Comparison of ENCODE assay signal across 7 mouse cellular contexts in genomic region chr13:48968750-48969088, GRCm38 (mm10). TPM values are rescaled to one million over a fixed set of nuclear protein-coding genes. Genes with fewer than 3 reads are reported as not detected.
DNase-seq lines count a peak whose midpoint lies in the region; ATAC-seq and TF ChIP-seq lines count a peak whose summit lies in the region.

No protein-coding gene starts in this region.

- H3K27ac ChIP-seq in lung, postnatal 0 days (ENCODE audit: low read length): peak overlapping the region; percentile 99
- peak overlapping the region; percentile 99 for H3K27ac ChIP-seq in forebrain, embryonic 10.5 days
- peak overlapping the region; percentile 99 for H3K27ac ChIP-seq in limb, embryonic 15.5 days
- H3K27ac ChIP-seq in stomach, embryonic 15.5 days: peak overlapping the region; percentile 98

- H3K9ac ChIP-seq in lung, postnatal 0 days (replicated peaks; ENCODE audit: low read depth): peak overlapping the region; percentile 84
- peak overlapping the region; percentile 98 for H3K9ac ChIP-seq in limb, embryonic 15.5 days
- peak overlapping the region; percentile 84 for H3K9ac ChIP-seq in stomach, embryonic 15.5 days

- 11% methylated on average over 7 of the region's 7 CpGs for WGBS in lung, postnatal 0 days
- WGBS in forebrain, embryonic 10.5 days: 18% methylated on average over 7 of the region's 7 CpGs
- 9% methylated on average over 7 of the region's 7 CpGs for WGBS in limb, embryonic 15.5 days
- 7% methylated on average over 7 of the region's 7 CpGs for WGBS in stomach, embryonic 15.5 days

- TF ChIP-seq EP300 in lung, postnatal 0 days (IDR thresholded peaks at IDR 0.05): 0 out of 2 replicates have a peak, but pooled peaks have one; percentile 27

- H3K4me1 ChIP-seq in lung, postnatal 0 days (ENCODE audit: insufficient read depth, low read depth, low read length): peaks cover 14% of the 10 kb centered on the region
- H3K4me1 ChIP-seq in forebrain, embryonic 10.5 days: peaks cover 68% of the 10 kb centered on the region
- H3K4me1 ChIP-seq in limb, embryonic 15.5 days: peaks cover 47% of the 10 kb centered on the region
- peaks cover 22% of the 10 kb centered on the region for H3K4me1 ChIP-seq in stomach, embryonic 15.5 days

- no peaks in the 10 kb centered on the region for H3K36me3 ChIP-seq in lung, postnatal 0 days (ENCODE audit: insufficient read depth, low read length)
- H3K36me3 ChIP-seq in forebrain, embryonic 10.5 days (replicated peaks): peaks cover 19% of the 10 kb centered on the region; the same call in 1 of the 2 replicates
- peaks cover 8% of the 10 kb centered on the region for H3K36me3 ChIP-seq in limb, embryonic 15.5 days
- H3K36me3 ChIP-seq in stomach, embryonic 15.5 days: no peaks in the 10 kb centered on the region

- TF ChIP-seq CTCF in lung, postnatal 0 days (IDR thresholded peaks at IDR 0.05): no peak

- ATAC-seq in lung, postnatal 0 days: no peak
- ATAC-seq in limb, embryonic 15.5 days (ENCODE audit: insufficient number of reproducible peaks, low FRiP score, low TSS enrichment, low read depth): no peak
- no peak for ATAC-seq in stomach, embryonic 15.5 days (ENCODE audit: insufficient read depth, low FRiP score, low read depth)

- DNase-seq in lung, postnatal 0 days (ENCODE audit: low spot score): no peak
- DNase-seq in lung, postnatal 4 days: no peak
- no peak for DNase-seq in forebrain, embryonic 10.5 days (ENCODE audit: extremely low spot score, low spot score)
- no peak for DNase-seq in spleen, adult 18-20 months
- no peak for DNase-seq in left cerebral cortex, postnatal 4 days

- H3K4me2 ChIP-seq in lung, postnatal 0 days (replicated peaks; ENCODE audit: low read depth, low read length): peak overlapping the region; percentile 85
- H3K4me2 ChIP-seq in limb, embryonic 15.5 days: peak overlapping the region; percentile 43
- peak overlapping the region; percentile 79 for H3K4me2 ChIP-seq in stomach, embryonic 15.5 days

- no peaks in the 10 kb centered on the region for H3K9me3 ChIP-seq in lung, postnatal 0 days (ENCODE audit: low read length)
- H3K9me3 ChIP-seq in forebrain, embryonic 10.5 days: no peaks in the 10 kb centered on the region
- no peaks in the 10 kb centered on the region for H3K9me3 ChIP-seq in limb, embryonic 15.5 days
- no peaks in the 10 kb centered on the region for H3K9me3 ChIP-seq in stomach, embryonic 15.5 days

- peak overlapping the region; percentile 86 for H3K4me3 ChIP-seq in lung, postnatal 0 days (ENCODE audit: low read depth, low read length)
- H3K4me3 ChIP-seq in forebrain, embryonic 10.5 days: peak overlapping the region; percentile 78
- peak overlapping the region; percentile 89 for H3K4me3 ChIP-seq in limb, embryonic 15.5 days
- peak overlapping the region; percentile 91 for H3K4me3 ChIP-seq in stomach, embryonic 15.5 days (replicated peaks)

- intact Hi-C loops in left cerebral cortex, postnatal 4 days (cut with DNase I): no loop called here

- no peaks in the 10 kb centered on the region for H3K27me3 ChIP-seq in lung, postnatal 0 days (replicated peaks; ENCODE audit: insufficient read depth, low read length)
- H3K27me3 ChIP-seq in forebrain, embryonic 10.5 days (ENCODE audit: poor library complexity, severe bottlenecking): no peaks in the 10 kb centered on the region
- H3K27me3 ChIP-seq in limb, embryonic 15.5 days: no peaks in the 10 kb centered on the region
- no peaks in the 10 kb centered on the region for H3K27me3 ChIP-seq in stomach, embryonic 15.5 days (replicated peaks)

RNA-seq across cellular contexts. Expression of gene Fam120a, which starts 0.9 kb away (rescaled TPM):
- polyA plus RNA-seq in lung, postnatal 0 days (2015; fragmentation: Nextera tagmentation; extraction: Ambion mirVana): 19.4 and 19.5 TPM in 2 replicates
- polyA plus RNA-seq in forebrain, embryonic 10.5 days (2016; fragmentation: Nextera tagmentation; extraction: Ambion mirVana): 13.7 and 14.5 TPM in 2 replicates
- polyA plus RNA-seq in limb, embryonic 15.5 days (2015; fragmentation: Nextera tagmentation; extraction: Ambion mirVana): 23.9 and 24.6 TPM in 2 replicates
- 30.1 and 30.5 TPM in 2 replicates for polyA plus RNA-seq in stomach, embryonic 15.5 days (2015; fragmentation: Nextera tagmentation; extraction: Ambion mirVana)
- total RNA-seq in left cerebral cortex, postnatal 4 days (2021): 10 to 100 TPM; 76.8 to 77.6 TPM
